Mouse (Mus musculus) MEL (cell line): ENCODE results near the gene Isy1. TPM values are rescaled to one million over a fixed set of nuclear protein-coding genes. Genes with fewer than 3 reads are reported as not detected.

Source experiments
- DNase-seq: peaks from one replicate; pipeline ENCODE4 v3.0.0; 2011; ENCODE audit warnings: low read depth, low spot score
- H3K27ac ChIP-seq: 2 replicates; pipeline ENCODE4 v1.5.1; 2012; ENCODE audit warnings: low read depth, mild to moderate bottlenecking, control low read depth, low read length, moderate library complexity; ENCODE audit not compliant: control insufficient read depth
- H3K27me3 ChIP-seq, 2 experiments: fragments of 150-350 bp in 1 of 2; sonication (generic) in 1 of 2; 2 replicates each; pipeline ENCODE4 v1.6.1; 2012; ENCODE audit warnings: low read length in 2 of 2, mild to moderate bottlenecking in 2 of 2, improper control_type of control experiment in 1 of 2, moderate library complexity in 1 of 2; ENCODE audit not compliant: insufficient read depth in 2 of 2, control insufficient read depth in 1 of 2
- H3K36me3 ChIP-seq, 2 experiments: 2 replicates each; pipeline ENCODE4 v1.6.1; 2012 to 2014; ENCODE audit warnings: low read length in 2 of 2, improper control_type of control experiment in 1 of 2, inconsistent platforms in 1 of 2, mild to moderate bottlenecking in 1 of 2; ENCODE audit not compliant: insufficient read depth in 2 of 2, control insufficient read depth in 1 of 2
- H3K4me1 ChIP-seq, 2 experiments: fragments of 150-350 bp in 1 of 2; sonication (generic) in 1 of 2; 2 replicates each; pipeline ENCODE4 v1.6.1; 2012; ENCODE audit warnings: low read length in 2 of 2, improper control_type of control experiment in 1 of 2, mild to moderate bottlenecking in 1 of 2; ENCODE audit not compliant: insufficient read depth in 2 of 2, control insufficient read depth in 1 of 2
- H3K4me3 ChIP-seq, 2 experiments: fragments of 150-350 bp in 1 of 2; sonication (generic) in 1 of 2; 2 replicates each; pipeline ENCODE4 v1.5.1; 2012; ENCODE audit warnings: low read depth in 2 of 2, low read length in 2 of 2, mild to moderate bottlenecking in 2 of 2, moderate library complexity in 2 of 2, control low read depth in 1 of 2, improper control_type of control experiment in 1 of 2; ENCODE audit not compliant: control insufficient read depth in 1 of 2, insufficient read depth in 1 of 2
- H3K79me2 ChIP-seq: 2 replicates; pipeline ENCODE4 v1.6.1; 2012; ENCODE audit warnings: mild to moderate bottlenecking, low read length, moderate library complexity; ENCODE audit not compliant: control insufficient read depth, poor library complexity, insufficient read depth
- H3K9ac ChIP-seq: 2 replicates; pipeline ENCODE4 v1.6.1; 2012; ENCODE audit warnings: low read depth, mild to moderate bottlenecking, control low read depth, low read length, moderate library complexity; ENCODE audit not compliant: control insufficient read depth, poor library complexity, severe bottlenecking
- H3K9me3 ChIP-seq: fragments of 150-350 bp; sonication (generic); replicated peaks from 2 replicates; pipeline ENCODE4 v1.6.1; 2012; ENCODE audit warnings: mild to moderate bottlenecking, low read length, improper control_type of control experiment, moderate library complexity; ENCODE audit not compliant: insufficient read depth
- BHLHE40 ChIP-seq: IDR thresholded peaks from 2 replicates; pipeline ENCODE4 v1.6.1; 2012; ENCODE audit warnings: low read depth, mild to moderate bottlenecking, inconsistent platforms, low read length, improper control_type of control experiment, borderline replicate concordance
- CHD1 ChIP-seq: IDR thresholded peaks from 2 replicates; pipeline ENCODE4 v1.6.1; 2012; ENCODE audit warnings: low read depth, mild to moderate bottlenecking, inconsistent platforms, low read length, improper control_type of control experiment
- CHD2 ChIP-seq: IDR thresholded peaks from 2 replicates; pipeline ENCODE4 v1.6.1; 2011; ENCODE audit warnings: low read length, improper control_type of control experiment
- CTCF ChIP-seq, 3 experiments: IDR thresholded peaks in 2 of 3; conservative IDR thresholded peaks in 1 of 3; 2 replicates each; pipeline ENCODE4 v1.5.1; 2011 to 2012; ENCODE audit warnings: low read length in 3 of 3, low read depth in 2 of 3, mild to moderate bottlenecking in 2 of 3, improper control_type of control experiment in 1 of 3, inconsistent platforms in 1 of 3, mixed read lengths in 1 of 3, moderate library complexity in 1 of 3; ENCODE audit not compliant: control insufficient read depth in 1 of 3, insufficient read depth in 1 of 3, poor library complexity in 1 of 3, severe bottlenecking in 1 of 3
- E2F4 ChIP-seq: IDR thresholded peaks from 2 replicates; pipeline ENCODE4 v1.6.1; 2011; ENCODE audit warnings: low read depth, low read length, improper control_type of control experiment, borderline replicate concordance
- ELF1 ChIP-seq: IDR thresholded peaks from 2 replicates; pipeline ENCODE4 v1.6.1; 2014; ENCODE audit warnings: low read depth, mild to moderate bottlenecking, inconsistent platforms, low read length, improper control_type of control experiment, moderate library complexity
- EP300 ChIP-seq, 2 experiments: IDR thresholded peaks; 2 replicates each; pipeline ENCODE4 v1.6.1; 2011; ENCODE audit warnings: improper control_type of control experiment in 2 of 2, low read length in 2 of 2, low read depth in 1 of 2, mild to moderate bottlenecking in 1 of 2
- ETS1 ChIP-seq: IDR thresholded peaks from 2 replicates; pipeline ENCODE4 v1.6.1; 2012; ENCODE audit warnings: low read depth, mild to moderate bottlenecking, inconsistent platforms, low read length, improper control_type of control experiment, moderate library complexity
- GABPA ChIP-seq: IDR thresholded peaks from 2 replicates; pipeline ENCODE4 v1.6.1; 2012; ENCODE audit warnings: low read depth, mild to moderate bottlenecking, inconsistent platforms, low read length, improper control_type of control experiment, moderate library complexity
- HCFC1 ChIP-seq: IDR thresholded peaks from 2 replicates; pipeline ENCODE4 v1.6.1; 2012; ENCODE audit warnings: low read depth, mild to moderate bottlenecking, inconsistent platforms, low read length, improper control_type of control experiment, moderate library complexity
- KAT2A ChIP-seq: conservative IDR thresholded peaks from 2 replicates; pipeline ENCODE4 v1.6.1; 2012; ENCODE audit warnings: low read depth, low read length, improper control_type of control experiment, inconsistent platforms
- MAX ChIP-seq: IDR thresholded peaks from 2 replicates; pipeline ENCODE4 v1.6.1; 2011; ENCODE audit warnings: low read length, improper control_type of control experiment
- MAZ ChIP-seq: IDR thresholded peaks from 2 replicates; pipeline ENCODE4 v1.6.1; 2012; ENCODE audit warnings: low read depth, mild to moderate bottlenecking, inconsistent platforms, low read length, improper control_type of control experiment
- MEF2A ChIP-seq: IDR thresholded peaks from 2 replicates; pipeline ENCODE4 v1.6.1; 2014; ENCODE audit warnings: low read depth, mild to moderate bottlenecking, inconsistent platforms, low read length, improper control_type of control experiment; ENCODE audit not compliant: poor library complexity, insufficient replicate concordance, severe bottlenecking; ENCODE audit errors: extremely low read depth
- MYC ChIP-seq: IDR thresholded peaks from 2 replicates; pipeline ENCODE4 v1.6.1; 2011; ENCODE audit warnings: low read depth, mild to moderate bottlenecking, low read length, improper control_type of control experiment, moderate library complexity
- NRF1 ChIP-seq: IDR thresholded peaks from 2 replicates; pipeline ENCODE4 v1.6.1; 2014; ENCODE audit warnings: low read depth, mild to moderate bottlenecking, inconsistent platforms, low read length, improper control_type of control experiment, moderate library complexity; ENCODE audit not compliant: poor library complexity, insufficient read depth, severe bottlenecking
- POLR2A ChIP-seq, 2 experiments: IDR thresholded peaks; 2 replicates each; pipeline ENCODE4 v1.6.1; 2011 to 2012; ENCODE audit warnings: low read length in 2 of 2, mild to moderate bottlenecking in 2 of 2, control low read depth in 1 of 2, improper control_type of control experiment in 1 of 2, low read depth in 1 of 2, moderate library complexity in 1 of 2; ENCODE audit not compliant: control insufficient read depth in 1 of 2, insufficient read depth in 1 of 2, poor library complexity in 1 of 2
- POLR2AphosphoS2 ChIP-seq: IDR thresholded peaks from 2 replicates; pipeline ENCODE4 v1.6.1; 2011; ENCODE audit warnings: low read length, improper control_type of control experiment
- POLR2AphosphoS5 ChIP-seq: IDR thresholded peaks from 2 replicates; pipeline ENCODE4 v1.6.1; 2012; ENCODE audit warnings: low read depth, borderline replicate concordance, mild to moderate bottlenecking, inconsistent platforms, low read length, moderate library complexity, mixed read lengths
- RCOR1 ChIP-seq: IDR thresholded peaks from 2 replicates; pipeline ENCODE4 v1.6.1; 2012; ENCODE audit warnings: low read depth, mild to moderate bottlenecking, inconsistent platforms, low read length, improper control_type of control experiment
- SIN3A ChIP-seq: IDR thresholded peaks from 2 replicates; pipeline ENCODE4 v1.6.1; 2012; ENCODE audit warnings: low read length, improper control_type of control experiment, inconsistent platforms
- SMC3 ChIP-seq: IDR thresholded peaks from 2 replicates; pipeline ENCODE4 v1.6.1; 2011; ENCODE audit warnings: low read depth, low read length, improper control_type of control experiment
- TAL1 ChIP-seq: IDR thresholded peaks from 2 replicates; pipeline ENCODE4 v1.6.1; 2012; ENCODE audit warnings: mild to moderate bottlenecking, inconsistent platforms, low read length, moderate library complexity, mixed read lengths
- TBP ChIP-seq: IDR thresholded peaks from 2 replicates; pipeline ENCODE4 v1.8.0; 2011; ENCODE audit warnings: low read depth, low read length, improper control_type of control experiment
- TCF12 ChIP-seq: IDR thresholded peaks from 2 replicates; pipeline ENCODE4 v1.6.1; 2014; ENCODE audit warnings: low read depth, mild to moderate bottlenecking, inconsistent platforms, low read length, improper control_type of control experiment, moderate library complexity
- UBTF ChIP-seq: IDR thresholded peaks from 2 replicates; pipeline ENCODE4 v1.6.1; 2012; ENCODE audit warnings: low read depth, mild to moderate bottlenecking, inconsistent platforms, low read length, improper control_type of control experiment, moderate library complexity, borderline replicate concordance; ENCODE audit not compliant: insufficient read depth
- USF1 ChIP-seq: IDR thresholded peaks from 2 replicates; pipeline ENCODE4 v1.6.1; 2014; ENCODE audit warnings: low read depth, mild to moderate bottlenecking, inconsistent platforms, low read length, improper control_type of control experiment, moderate library complexity
- ZC3H11A ChIP-seq: IDR thresholded peaks from 2 replicates; pipeline ENCODE4 v1.6.1; 2012; ENCODE audit warnings: low read depth, mild to moderate bottlenecking, inconsistent platforms, low read length, improper control_type of control experiment
- ZKSCAN1 ChIP-seq: IDR thresholded peaks from 2 replicates; pipeline ENCODE4 v1.6.1; 2012; ENCODE audit warnings: low read depth, mild to moderate bottlenecking, inconsistent platforms, low read length, improper control_type of control experiment, moderate library complexity
- ZMIZ1 ChIP-seq: IDR thresholded peaks from 2 replicates; pipeline ENCODE4 v1.6.1; 2012; ENCODE audit warnings: low read depth, mild to moderate bottlenecking, inconsistent platforms, low read length, improper control_type of control experiment, moderate library complexity
- ZNF384 ChIP-seq: IDR thresholded peaks from 2 replicates; pipeline ENCODE4 v1.6.1; 2012; ENCODE audit warnings: low read depth, mild to moderate bottlenecking, inconsistent platforms, low read length, improper control_type of control experiment
- polyA plus RNA-seq, 2 experiments: library from polyadenylated mRNA; stranded (reverse) in 1 of 2; unstranded in 1 of 2; fragments of >175 nt in 1 of 2; fragments of >200 nt in 1 of 2; gene quantifications; 2 replicates each; pipeline versions ENCODE4 v1.2.1 to v1.2.4; 2012; ENCODE audit warnings: low replicate concordance in 2 of 2, low read depth in 1 of 2; ENCODE audit not compliant: insufficient read length in 2 of 2, insufficient read depth in 1 of 2, missing spikeins in 1 of 2
- total RNA-seq: library from RNA; depleted of rRNA; stranded (reverse); fragments of 300-350 nt; gene quantifications from 2 replicates; pipeline ENCODE4 v1.2.3, GENCODE M21; 2012

Isy1 gene
- total and polyA plus RNA-seq, 3 experiments, result 64.5 to 115 TPM; not detected in 1

- no peak overlapping the region for H3K4me3 ChIP-seq
- no peak for DNase-seq
- no peaks in the 10 kb centered on the region for H3K79me2 ChIP-seq
- H3K4me1 ChIP-seq, result peaks cover 28 to 40% of the 10 kb centered on the region in 2 experiments
- TF ChIP-seq NRF1 (no peak), POLR2A (IDR thresholded peaks at IDR 0.05; ENCODE audit: control insufficient read depth in 1 of 2, insufficient read depth in 1 of 2, low read depth in 1 of 2, low read length in 2 of 2, poor library complexity in 1 of 2) (no peak), USF1 (no peak), CHD2 (no peak), UBTF (no peak)
- peak overlapping the region; percentile 41 for H3K27ac ChIP-seq
- H3K27me3 ChIP-seq, result no peaks in the 10 kb centered on the region
- no peaks in the 10 kb centered on the region for H3K9me3 ChIP-seq
- peaks cover 0 to 25% of the 10 kb centered on the region in 2 experiments; a peak in 2 of 4 replicates for H3K36me3 ChIP-seq
- H3K9ac ChIP-seq, result no peak overlapping the region
Measured at GRCm38 (mm10) chr6:87789791-87790190, 48.8 kb downstream of the Isy1 start.

GRCm38 (mm10) chr6:87788896-87789587, 49.6 kb downstream of the Isy1 start:
- Histone ChIP-seq H3K9ac (no peak overlapping the region), H3K79me2 (no peaks in the 10 kb centered on the region), H3K4me3 (no peak overlapping the region), H3K36me3 (peaks cover 0 to 28% of the 10 kb centered on the region in 2 experiments; a peak in 2 of 4 replicates), H3K9me3 (no peaks in the 10 kb centered on the region), H3K4me1 (peaks cover 30 to 40% of the 10 kb centered on the region in 2 experiments), H3K27me3 (no peaks in the 10 kb centered on the region), H3K27ac (no peak overlapping the region)
- DNase-seq, result peak; percentile 41
- no peak for TF ChIP-seq POLR2AphosphoS2
- TF ChIP-seq CHD2, result no peak
- TF ChIP-seq SMC3, result no peak
- no peak for TF ChIP-seq POLR2AphosphoS5
- no peak for TF ChIP-seq MYC
- peak; percentile 31; the same call in 1 of the 2 replicates for TF ChIP-seq SIN3A
- TF ChIP-seq EP300 (IDR thresholded peaks at IDR 0.05; ENCODE audit: low read depth in 1 of 2, low read length in 2 of 2), result peak; percentile 39 to 43; a peak in 2 of 4 replicates
- no peak for TF ChIP-seq GABPA
- TF ChIP-seq CHD1, result no peak
- no peak for TF ChIP-seq TBP
- TF ChIP-seq ZNF384, result no peak
- peak; percentile 51 for TF ChIP-seq TCF12
- TF ChIP-seq HCFC1, result no peak
- TF ChIP-seq ELF1, result no peak
- no peak for TF ChIP-seq ZKSCAN1
- TF ChIP-seq ETS1, result peak; percentile 66
- TF ChIP-seq KAT2A, result no peak
- TF ChIP-seq MAZ, result no peak
- TF ChIP-seq ZMIZ1, result no peak
- TF ChIP-seq TAL1, result no peak
- TF ChIP-seq POLR2A (IDR thresholded peaks at IDR 0.05; ENCODE audit: control insufficient read depth in 1 of 2, insufficient read depth in 1 of 2, low read depth in 1 of 2, low read length in 2 of 2, poor library complexity in 1 of 2), result no peak
- TF ChIP-seq BHLHE40, result no peak
- TF ChIP-seq CTCF (IDR thresholded peaks at IDR 0.05 in 2 of 3, conservative IDR thresholded peaks at IDR 0.05 in 1 of 3; ENCODE audit: control insufficient read depth in 1 of 3, insufficient read depth in 1 of 3, low read depth in 2 of 3, low read length in 3 of 3, poor library complexity in 1 of 3, severe bottlenecking in 1 of 3), result no peak
- TF ChIP-seq RCOR1, result no peak
- no peak for TF ChIP-seq MEF2A
- TF ChIP-seq MAX, result no peak
- TF ChIP-seq E2F4, result no peak
- TF ChIP-seq ZC3H11A, result no peak
